Mouse (Mus musculus): Measurements from ENCODE around the gene Dcaf12.

Dcaf12 gene

GRCm38 (mm10) chr4:41314141-41315129, at the start of gene Dcaf12:
TSS of gene Dcaf12 (minus strand) at chr4:41314889.
- peak; percentile 95 to 96 for DNase-seq (ENCODE audit: low spot score in 2 of 2)

GRCm38 (mm10) chr4:41361059-41361458, 46.4 kb upstream of the Dcaf12 start:
- no peak for DNase-seq (ENCODE audit: low spot score in 2 of 2)

GRCm38 (mm10) chr4:41359358-41359757, 44.7 kb upstream of the Dcaf12 start:
- no peak for DNase-seq (ENCODE audit: low spot score in 2 of 2)

GRCm38 (mm10) chr4:41358669-41359068, 44.0 kb upstream of the Dcaf12 start:
- DNase-seq (ENCODE audit: low spot score in 2 of 2), result no peak

GRCm38 (mm10) chr4:41357154-41357553, 42.5 kb upstream of the Dcaf12 start:
- no peak for DNase-seq (ENCODE audit: low spot score in 2 of 2)

- no peak for DNase-seq (ENCODE audit: low spot score in 2 of 2)
Measured at GRCm38 (mm10) chr4:41353265-41353664, 38.6 kb upstream of the Dcaf12 start.

- no peak for DNase-seq (ENCODE audit: low spot score in 2 of 2)
Measured at GRCm38 (mm10) chr4:41352758-41353157, 38.1 kb upstream of the Dcaf12 start.

GRCm38 (mm10) chr4:41349199-41349591, 34.5 kb upstream of the Dcaf12 start:
- peak in 1 of 2 experiments; percentile 64 for DNase-seq (ENCODE audit: low spot score in 2 of 2)

- DNase-seq (ENCODE audit: low spot score in 2 of 2), result peak; percentile 87 to 94
Measured at GRCm38 (mm10) chr4:41348584-41349198, 34.0 kb upstream of the Dcaf12 start, which contains the start of gene Ubap1. TSS of gene Ubap1 (plus strand) at chr4:41348996.

GRCm38 (mm10) chr4:41347839-41348238, 33.1 kb upstream of the Dcaf12 start:
- no peak for DNase-seq (ENCODE audit: low spot score in 2 of 2)

- DNase-seq (ENCODE audit: low spot score in 2 of 2), result no peak
Measured at GRCm38 (mm10) chr4:41346011-41346410, 31.3 kb upstream of the Dcaf12 start.

GRCm38 (mm10) chr4:41340912-41341550, 26.3 kb upstream of the Dcaf12 start:
- no peak for DNase-seq (ENCODE audit: low spot score in 2 of 2)

GRCm38 (mm10) chr4:41336546-41336945, 21.9 kb upstream of the Dcaf12 start:
- DNase-seq (ENCODE audit: low spot score in 2 of 2), result no peak

GRCm38 (mm10) chr4:41331698-41332421, 17.2 kb upstream of the Dcaf12 start:
- no peak for DNase-seq (ENCODE audit: low spot score in 2 of 2)

- no peak for DNase-seq (ENCODE audit: low spot score in 2 of 2)
Measured at GRCm38 (mm10) chr4:41331085-41331484, 16.4 kb upstream of the Dcaf12 start.

GRCm38 (mm10) chr4:41329481-41329880, 14.8 kb upstream of the Dcaf12 start:
- no peak for DNase-seq (ENCODE audit: low spot score in 2 of 2)

GRCm38 (mm10) chr4:41326876-41327275, 12.2 kb upstream of the Dcaf12 start:
- no peak for DNase-seq (ENCODE audit: low spot score in 2 of 2)

- no peak for DNase-seq (ENCODE audit: low spot score in 2 of 2)
Measured at GRCm38 (mm10) chr4:41320971-41321370, 6.3 kb upstream of the Dcaf12 start.

GRCm38 (mm10) chr4:41318267-41318666, 3.6 kb upstream of the Dcaf12 start:
- DNase-seq (ENCODE audit: low spot score in 2 of 2), result no peak

- no peak for DNase-seq (ENCODE audit: low spot score in 2 of 2)
Measured at GRCm38 (mm10) chr4:41315173-41315572, 484 bp upstream of the Dcaf12 start.

- DNase-seq (ENCODE audit: low spot score in 2 of 2), result no peak
Measured at GRCm38 (mm10) chr4:41313722-41314121, 967 bp downstream of the Dcaf12 start.
